Mouse (Mus musculus) embryonic fibroblast, embryonic 13.5 days (primary cell): ENCODE results near the gene Grb14. TPM values are rescaled to one million over a fixed set of nuclear protein-coding genes. Genes with fewer than 3 reads are reported as not detected.

Experiments
- H3K27ac ChIP-seq: 2 replicates; pipeline ENCODE4 v1.5.1; 2012; ENCODE audit warnings: low read length, control low read depth, inconsistent platforms; ENCODE audit not compliant: insufficient read depth
- H3K4me1 ChIP-seq: 2 replicates; pipeline ENCODE4 v1.6.1; 2011; ENCODE audit warnings: low read length; ENCODE audit not compliant: control insufficient read depth, insufficient read depth
- H3K4me3 ChIP-seq: 2 replicates; pipeline ENCODE4 v1.5.1; 2011; ENCODE audit warnings: mild to moderate bottlenecking, control low read depth, low read length; ENCODE audit not compliant: insufficient read depth
- CTCF ChIP-seq: IDR thresholded peaks from 2 replicates; pipeline ENCODE4 v1.5.1; 2011; ENCODE audit warnings: mild to moderate bottlenecking, control low read depth, low read length, moderate library complexity, borderline replicate concordance; ENCODE audit not compliant: insufficient read depth
- POLR2A ChIP-seq: IDR thresholded peaks from 2 replicates; pipeline ENCODE4 v1.6.1; 2011; ENCODE audit warnings: low read depth, mild to moderate bottlenecking, control low read depth, low read length, moderate library complexity
- polyA plus RNA-seq: library from polyadenylated mRNA; stranded (reverse); fragments of >200 nt; gene quantifications from 2 replicates; pipeline ENCODE4 v1.2.4, GENCODE M21; 2011; ENCODE audit warnings: low read depth; ENCODE audit not compliant: missing spikeins, insufficient read length

The Grb14 gene
- polyA plus RNA-seq, 1 experiment: 49.7 TPM

- no peak overlapping the region for H3K4me3 ChIP-seq
- H3K27ac ChIP-seq: no peak overlapping the region
- TF ChIP-seq CTCF (no peak), POLR2A (no peak)
- no peaks in the 10 kb centered on the region for H3K4me1 ChIP-seq
Measured at GRCm38 (mm10) chr2:64893233-64893632, 131.6 kb downstream of the Grb14 start.

DNA sequence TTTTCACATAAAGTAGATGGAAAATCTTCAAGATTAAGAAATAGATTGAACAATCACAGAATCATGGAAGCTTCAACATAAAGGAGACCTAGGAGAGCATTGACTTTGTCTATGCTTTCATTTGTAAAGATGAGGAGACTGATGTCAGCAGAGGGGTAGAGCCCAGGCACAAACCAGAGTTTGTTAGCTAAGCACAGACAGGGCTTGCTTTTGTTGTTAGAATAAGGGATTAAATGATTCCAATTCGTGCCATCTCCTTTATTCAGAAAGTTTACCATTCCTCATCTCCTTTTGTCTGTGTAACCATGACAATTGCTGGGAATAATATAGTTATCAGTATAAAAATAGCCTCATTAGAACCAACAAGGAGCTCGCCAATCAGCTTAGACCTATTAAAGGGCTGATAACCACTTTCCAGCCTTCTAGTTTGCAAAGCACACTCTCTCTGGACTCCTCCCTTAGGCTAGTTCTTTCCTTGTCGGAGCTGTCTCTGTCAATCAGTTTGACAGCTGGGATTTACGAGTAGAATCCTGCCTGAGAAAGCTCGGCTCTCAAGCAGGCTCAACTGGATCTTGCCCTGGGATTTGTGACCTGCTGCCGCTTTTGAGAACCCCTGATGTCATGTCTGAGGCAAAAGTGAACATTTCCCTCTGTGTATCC is 137.6 kb downstream of the Grb14 start:
- H3K4me3 ChIP-seq: no peak overlapping the region
- H3K4me1 ChIP-seq: no peaks in the 10 kb centered on the region
- TF ChIP-seq POLR2A (no peak), CTCF (no peak)

DNA sequence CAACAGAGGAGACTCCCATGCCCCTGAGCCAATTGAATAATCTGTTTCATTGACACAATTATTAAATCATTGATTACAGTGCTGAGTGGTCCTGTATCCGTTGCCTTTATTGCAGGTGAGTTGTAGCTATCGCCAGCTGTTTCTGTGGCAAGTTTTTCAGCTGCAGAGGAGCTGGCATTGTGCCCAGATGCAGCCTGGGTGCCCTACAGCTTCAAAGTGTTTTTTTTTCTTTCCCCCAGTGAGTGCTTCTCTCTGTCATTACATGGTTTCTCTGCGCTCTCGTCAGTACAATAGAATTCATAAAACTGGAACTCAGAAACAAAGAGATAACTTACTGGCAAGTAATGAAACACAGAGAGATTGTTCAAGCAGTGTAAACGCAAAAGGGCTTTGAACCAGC is 139.1 kb downstream of the Grb14 start:
- TF ChIP-seq CTCF (no peak), POLR2A (no peak)
- Histone ChIP-seq H3K27ac (no peak overlapping the region), H3K4me3 (no peak overlapping the region), H3K4me1 (no peaks in the 10 kb centered on the region)

More for the DNA sequence above, 137.6 kb downstream of the Grb14 start:
- no peak overlapping the region for H3K27ac ChIP-seq

GRCm38 (mm10) chr2:64878275-64878674 is 146.5 kb downstream of the Grb14 start:
- TF ChIP-seq CTCF (no peak), POLR2A (no peak)
- Histone ChIP-seq H3K4me3 (no peak overlapping the region), H3K27ac (no peak overlapping the region), H3K4me1 (no peaks in the 10 kb centered on the region)

Other genes with a start within 250 kb of the Grb14 start
- 15.0 and 25.5 TPM in 2 replicates for gene Cobll1, start 214.4 kb upstream of the Grb14 start, polyA plus RNA-seq